Mouse (Mus musculus) right cerebral cortex, postnatal 36 days (tissue): ENCODE data around the gene Gm26566.
A peak's percentile ranks its signal among the peaks of the same experiment; 100 is the strongest.
"Not testable (repeated sequence)": the region's sequence is repeated elsewhere in the genome, so short reads cannot be mapped to it uniquely, and the experiment has no call there.

ENCODE experiments used
- DNase-seq, 2 experiments: peaks; one replicate each; pipeline ENCODE4 v3.0.0; 2022; ENCODE audit warnings: low spot score in 2 of 2, mixed read lengths in 1 of 2

The Gm26566 gene

GRCm38 (mm10) chr4:88739036-88739435, 17.4 kb downstream of the Gm26566 start:
- DNase-seq, result no peak

GRCm38 (mm10) chr4:88741426-88741825, 19.8 kb downstream of the Gm26566 start:
- no peak for DNase-seq

- DNase-seq, result no peak
Measured at GRCm38 (mm10) chr4:88742771-88743371, 21.3 kb downstream of the Gm26566 start.

GRCm38 (mm10) chr4:88744207-88744606, 22.6 kb downstream of the Gm26566 start:
- DNase-seq, result no peak

GRCm38 (mm10) chr4:88749926-88750325, 28.3 kb downstream of the Gm26566 start:
- no peak for DNase-seq

GRCm38 (mm10) chr4:88754818-88755340, 33.3 kb downstream of the Gm26566 start, which contains the start of gene Gm13271:
TSS of gene Gm13271 (plus strand) at chr4:88754868.
- peak; percentile 61 to 73 for DNase-seq

GRCm38 (mm10) chr4:88756581-88757513, 35.2 kb downstream of the Gm26566 start:
- not testable (repeated sequence) for DNase-seq

GRCm38 (mm10) chr4:88757628-88758031, 36.0 kb downstream of the Gm26566 start:
- peak; percentile 90 for DNase-seq

GRCm38 (mm10) chr4:88758751-88759150, 37.1 kb downstream of the Gm26566 start:
- DNase-seq, result not testable (repeated sequence)

- peak in 1 of 2 experiments; percentile 14 for DNase-seq
Measured at GRCm38 (mm10) chr4:88759610-88760268, 38.1 kb downstream of the Gm26566 start, which contains the start of gene Gm13283. TSS of gene Gm13283 (plus strand) at chr4:88760119.

GRCm38 (mm10) chr4:88760431-88760830, 38.8 kb downstream of the Gm26566 start:
- DNase-seq, result peak; percentile 21 to 30

GRCm38 (mm10) chr4:88761776-88762175, 40.2 kb downstream of the Gm26566 start:
- peak; percentile 62 to 64 for DNase-seq

GRCm38 (mm10) chr4:88762341-88762740, 40.7 kb downstream of the Gm26566 start:
- not testable (repeated sequence) for DNase-seq

GRCm38 (mm10) chr4:88763384-88764018, 41.9 kb downstream of the Gm26566 start:
- DNase-seq, result not testable (repeated sequence)
